Comparison of ENCODE assay signal across 29 mouse cellular contexts in genomic region chr5:139965596-139965995, GRCm38 (mm10). TPM values are rescaled to one million over a fixed set of nuclear protein-coding genes. Genes with fewer than 3 reads are reported as not detected.
DNase-seq lines count a peak whose midpoint lies in the region; ATAC-seq and TF ChIP-seq lines count a peak whose summit lies in the region.
"Had no signal": no experiment of that assay in that cellular context is flagged by ENCODE, and none has a peak within 500 bp of the region (broad histone marks: within the 10 kb centered on the region; RNA-seq: fewer than 3 reads in every experiment).

No protein-coding gene starts in this region.

- TF ChIP-seq CTCF in lung, embryonic 14.5 days (IDR thresholded peaks at IDR 0.05; ENCODE audit: low read depth): no peak
- TF ChIP-seq CTCF in stomach, postnatal 0 days (IDR thresholded peaks at IDR 0.05; ENCODE audit: low read depth): no peak

- H3K9me3 ChIP-seq in heart, embryonic 12.5 days (replicated peaks): no peaks in the 10 kb centered on the region
- no peaks in the 10 kb centered on the region for H3K9me3 ChIP-seq in lung, embryonic 14.5 days (ENCODE audit: low read depth, low read length)
- no peaks in the 10 kb centered on the region for H3K9me3 ChIP-seq in stomach, embryonic 16.5 days (replicated peaks; ENCODE audit: control insufficient read depth, low read length)
- H3K9me3 ChIP-seq in stomach, postnatal 0 days (ENCODE audit: control insufficient read depth, low read length): no peaks in the 10 kb centered on the region
- H3K9me3 ChIP-seq: embryonic facial prominence, embryonic 10.5 days; embryonic facial prominence, embryonic 13.5 days; forebrain, embryonic 12.5 days; forebrain, embryonic 15.5 days; heart, embryonic 15.5 days had no signal

- H3K9ac ChIP-seq in heart, embryonic 12.5 days: no peak overlapping the region
- no peak overlapping the region for H3K9ac ChIP-seq in lung, embryonic 14.5 days
- no peak overlapping the region for H3K9ac ChIP-seq in stomach, embryonic 16.5 days (ENCODE audit: low read length)
- no peak overlapping the region for H3K9ac ChIP-seq in stomach, postnatal 0 days (ENCODE audit: low read length)
- H3K9ac ChIP-seq: embryonic facial prominence, embryonic 13.5 days; forebrain, embryonic 12.5 days; forebrain, embryonic 15.5 days; heart, embryonic 15.5 days; hindbrain, embryonic 14.5 days had no signal

- H3K27me3 ChIP-seq in heart, embryonic 12.5 days (replicated peaks): peaks cover 40% of the 10 kb centered on the region
- H3K27me3 ChIP-seq in lung, embryonic 14.5 days (ENCODE audit: insufficient read depth, low read length): no peaks in the 10 kb centered on the region
- no peaks in the 10 kb centered on the region for H3K27me3 ChIP-seq in stomach, embryonic 16.5 days (ENCODE audit: control insufficient read depth, insufficient read depth, low read length)
- H3K27me3 ChIP-seq in stomach, postnatal 0 days (ENCODE audit: control insufficient read depth, insufficient read depth, low read length): no peaks in the 10 kb centered on the region
- H3K27me3 ChIP-seq: forebrain, embryonic 15.5 days had no signal

- no peak for TF ChIP-seq EP300 in stomach, postnatal 0 days (optimal IDR thresholded peaks at IDR 0.05)

- no peak overlapping the region for H3K27ac ChIP-seq in heart, embryonic 12.5 days (ENCODE audit: poor library complexity, severe bottlenecking)
- H3K27ac ChIP-seq in lung, embryonic 14.5 days (ENCODE audit: low read depth): no peak overlapping the region
- no peak overlapping the region for H3K27ac ChIP-seq in stomach, embryonic 16.5 days (ENCODE audit: low read length)
- no peak overlapping the region for H3K27ac ChIP-seq in stomach, postnatal 0 days (replicated peaks)
- H3K27ac ChIP-seq: embryonic facial prominence, embryonic 10.5 days; forebrain, embryonic 12.5 days; forebrain, embryonic 15.5 days; heart, embryonic 15.5 days; hindbrain, embryonic 14.5 days; hindbrain, postnatal 0 days had no signal

- H3K4me3 ChIP-seq in heart, embryonic 12.5 days: no peak overlapping the region
- no peak overlapping the region for H3K4me3 ChIP-seq in lung, embryonic 14.5 days (ENCODE audit: low read depth, low read length)
- H3K4me3 ChIP-seq in stomach, embryonic 16.5 days (replicated peaks; ENCODE audit: low read length): no peak overlapping the region
- H3K4me3 ChIP-seq in stomach, postnatal 0 days (ENCODE audit: low read depth, low read length): no peak overlapping the region
- H3K4me3 ChIP-seq: embryonic facial prominence, embryonic 10.5 days; embryonic facial prominence, embryonic 13.5 days; erythroblast, embryonic 14.5 days; forebrain, embryonic 12.5 days; forebrain, embryonic 15.5 days; heart, embryonic 15.5 days had no signal

- no peak overlapping the region for H3K4me2 ChIP-seq in heart, embryonic 12.5 days
- H3K4me2 ChIP-seq in lung, embryonic 14.5 days: no peak overlapping the region
- H3K4me2 ChIP-seq in stomach, embryonic 16.5 days (ENCODE audit: low read depth, low read length): no peak overlapping the region
- no peak overlapping the region for H3K4me2 ChIP-seq in stomach, postnatal 0 days (replicated peaks; ENCODE audit: low read depth)
- H3K4me2 ChIP-seq: embryonic facial prominence, embryonic 13.5 days; forebrain, embryonic 12.5 days; forebrain, embryonic 15.5 days; heart, embryonic 11.5 days; heart, embryonic 15.5 days; hindbrain, embryonic 14.5 days had no signal

- peak; percentile 26 for DNase-seq in heart, postnatal 4 days
- DNase-seq in lung, embryonic 14.5 days: peak; percentile 51
- no peak for DNase-seq in lung, adult 18-20 months
- DNase-seq in stomach, postnatal 0 days (ENCODE audit: low spot score): no peak
- no peak for DNase-seq in c-Kit-positive CD71-positive TER-119-positive erythroid progenitor cells, embryonic 14.5 days (ENCODE audit: low spot score)
- DNase-seq: adrenal gland, adult 8-10 months; adrenal gland, postnatal 25 days; cerebellum, adult 18-20 months; cerebellum, adult 9-10 months; cerebellum, postnatal 36 days; embryo, embryonic 11 days; heart, adult 11 months; heart, postnatal 10 days; heart, postnatal 36 days had no signal

- H3K4me1 ChIP-seq in heart, embryonic 12.5 days (replicated peaks): no peaks in the 10 kb centered on the region
- H3K4me1 ChIP-seq in lung, embryonic 14.5 days (ENCODE audit: insufficient read depth): no peaks in the 10 kb centered on the region
- H3K4me1 ChIP-seq in stomach, embryonic 16.5 days (ENCODE audit: control insufficient read depth, insufficient read depth, low read length): no peaks in the 10 kb centered on the region
- no peaks in the 10 kb centered on the region for H3K4me1 ChIP-seq in stomach, postnatal 0 days (replicated peaks; ENCODE audit: control insufficient read depth, insufficient read depth)
- H3K4me1 ChIP-seq: forebrain, embryonic 15.5 days; heart, embryonic 15.5 days had no signal

- ATAC-seq in heart, embryonic 12.5 days (ENCODE audit: insufficient number of reproducible peaks, low FRiP score): no peak
- no peak for ATAC-seq in lung, embryonic 14.5 days (ENCODE audit: insufficient read depth)
- peak; percentile 6; the same call in 1 of the 2 replicates for ATAC-seq in stomach, embryonic 16.5 days (ENCODE audit: insufficient read depth, low FRiP score)
- no peak for ATAC-seq in stomach, postnatal 0 days (ENCODE audit: low FRiP score, low TSS enrichment)
- ATAC-seq: activated CD4-positive, CD25-positive, alpha-beta regulatory T cell, adult 4 months; CD4-positive, CD25-positive, alpha-beta regulatory T cell, adult 4 months; forebrain, embryonic 15.5 days; hindbrain, postnatal 0 days; inflammation-experienced regulatory T-cells, adult 6 months had no signal

- WGBS in heart, embryonic 12.5 days: 81% methylated on average over 14 of the region's 14 CpGs
- WGBS in lung, embryonic 14.5 days: 70% methylated on average over 14 of the region's 14 CpGs
- 72% methylated on average over 14 of the region's 14 CpGs for WGBS in stomach, embryonic 16.5 days
- whole genome bisulfite sequencing in stomach, postnatal 0 days: 71% methylated on average over 14 of the region's 14 CpGs

- no peaks in the 10 kb centered on the region for H3K36me3 ChIP-seq in heart, embryonic 12.5 days
- H3K36me3 ChIP-seq in lung, embryonic 14.5 days (ENCODE audit: insufficient read depth): no peaks in the 10 kb centered on the region
- no peaks in the 10 kb centered on the region for H3K36me3 ChIP-seq in stomach, embryonic 16.5 days (ENCODE audit: control insufficient read depth, insufficient read depth, low read length)
- no peaks in the 10 kb centered on the region for H3K36me3 ChIP-seq in stomach, postnatal 0 days (ENCODE audit: control insufficient read depth, insufficient read depth, low read length)
- H3K36me3 ChIP-seq: embryonic facial prominence, embryonic 10.5 days; embryonic facial prominence, embryonic 13.5 days; forebrain, embryonic 12.5 days; forebrain, embryonic 15.5 days; heart, embryonic 15.5 days had no signal

RNA-seq across cellular contexts. Expression of gene Elfn1, which starts 57.9 kb away (rescaled TPM):
- total RNA-seq in heart, postnatal 4 days (2021): under 1 TPM; 0.65 to 0.81 TPM
- polyA plus RNA-seq in heart, embryonic 12.5 days (2016; fragmentation: Nextera tagmentation; extraction: Ambion mirVana): 0.05 and 0.22 TPM in 2 replicates
- polyA plus RNA-seq in lung, embryonic 14.5 days (2014; fragmentation: Nextera tagmentation; extraction: Ambion mirVana): 0.12 and 0.46 TPM in 2 replicates
- polyA plus RNA-seq in stomach, embryonic 16.5 days (2015; fragmentation: Nextera tagmentation; extraction: Ambion mirVana): 0.11 and 0.36 TPM in 2 replicates
- 0.12 and 0.13 TPM in 2 replicates for polyA plus RNA-seq in stomach, postnatal 0 days (2015; fragmentation: Nextera tagmentation; extraction: Ambion mirVana)
- total RNA-seq: gastrocnemius, adult 8-10 months had no signal
- polyA plus RNA-seq: activated CD4-positive, CD25-positive, alpha-beta regulatory T cell, adult 4 months; CD4-positive, CD25-positive, alpha-beta regulatory T cell, adult 4 months; erythroblast, embryonic 14.5 days; inflammation-experienced regulatory T-cells, adult 6 months had no signal

Comparison
In these comparisons a context has a peak if more than half of its experiments do, and no peak if none do; other contexts are left out.
1. DNase-seq: peak in heart, postnatal 4 days (single experiment) and lung, embryonic 14.5 days (single experiment); none in lung, adult 18-20 months (0 of 2), stomach, postnatal 0 days (single experiment) and c-Kit-positive CD71-positive TER-119-positive erythroid progenitor cells, embryonic 14.5 days (single experiment).